Mouse (Mus musculus) heart, embryonic 13.5 days (tissue): Measurements from ENCODE around the gene Slc2a13. TPM values are rescaled to one million over a fixed set of nuclear protein-coding genes. Genes with fewer than 3 reads are reported as not detected.

Source experiments
- ATAC-seq: fragments of 200-750 bp; cut with Nextera tagmentation; 2 replicates; pipeline ENCODE4 v1.8.0; 2017; ENCODE audit warnings: moderate TSS enrichment; ENCODE audit not compliant: insufficient number of reproducible peaks, low FRiP score, low TSS enrichment; ENCODE audit errors: extremely low read depth
- H3K27ac ChIP-seq: fragments of 300-500 bp; sonication (generic); replicated peaks from 2 replicates; pipeline ENCODE4 v1.5.1; 2015; ENCODE audit warnings: moderate library complexity, mild to moderate bottlenecking, inconsistent platforms
- H3K27me3 ChIP-seq: fragments of 300-500 bp; sonication (generic); replicated peaks from 2 replicates; pipeline ENCODE4 v1.6.1; 2015; ENCODE audit warnings: mild to moderate bottlenecking, inconsistent platforms
- H3K36me3 ChIP-seq: fragments of 300-500 bp; sonication (generic); 2 replicates; pipeline ENCODE4 v1.6.1; 2015; ENCODE audit warnings: mild to moderate bottlenecking, inconsistent platforms
- H3K4me1 ChIP-seq: fragments of 300-500 bp; sonication (generic); 2 replicates; pipeline ENCODE4 v1.6.1; 2015; ENCODE audit warnings: inconsistent platforms
- H3K4me2 ChIP-seq: fragments of 300-500 bp; sonication (generic); 2 replicates; pipeline ENCODE4 v1.6.1; 2015; ENCODE audit warnings: inconsistent platforms, mild to moderate bottlenecking, moderate library complexity
- H3K4me3 ChIP-seq: fragments of 300-500 bp; sonication (generic); 2 replicates; pipeline ENCODE4 v1.5.1; 2015; ENCODE audit warnings: moderate library complexity, mild to moderate bottlenecking, inconsistent platforms
- H3K9ac ChIP-seq: fragments of 300-500 bp; sonication (generic); 2 replicates; pipeline ENCODE4 v1.6.1; 2015; ENCODE audit warnings: inconsistent platforms, mild to moderate bottlenecking, moderate library complexity
- H3K9me3 ChIP-seq: fragments of 300-500 bp; sonication (generic); 2 replicates; pipeline ENCODE4 v1.6.1; 2016; ENCODE audit warnings: inconsistent platforms
- WGBS: fragments of 180-500 bp; shearing (Covaris S2); methylation state at CpG from one replicate; pipeline ENCODE4 v1.1.7; 2015; ENCODE audit warnings: mixed read lengths; 5-methylcytosine and 5-hydroxymethylcytosine counted together
- polyA plus RNA-seq: library from polyadenylated mRNA; unstranded; fragments of >200 nt; fragmentation: Nextera tagmentation; extraction: Ambion mirVana; gene quantifications from 2 replicates; pipeline ENCODE4 v1.2.1, GENCODE M21; 2015

Gene Slc2a13
- polyA plus RNA-seq, 1 experiment from 2014 or later: 0.99 TPM

DNA sequence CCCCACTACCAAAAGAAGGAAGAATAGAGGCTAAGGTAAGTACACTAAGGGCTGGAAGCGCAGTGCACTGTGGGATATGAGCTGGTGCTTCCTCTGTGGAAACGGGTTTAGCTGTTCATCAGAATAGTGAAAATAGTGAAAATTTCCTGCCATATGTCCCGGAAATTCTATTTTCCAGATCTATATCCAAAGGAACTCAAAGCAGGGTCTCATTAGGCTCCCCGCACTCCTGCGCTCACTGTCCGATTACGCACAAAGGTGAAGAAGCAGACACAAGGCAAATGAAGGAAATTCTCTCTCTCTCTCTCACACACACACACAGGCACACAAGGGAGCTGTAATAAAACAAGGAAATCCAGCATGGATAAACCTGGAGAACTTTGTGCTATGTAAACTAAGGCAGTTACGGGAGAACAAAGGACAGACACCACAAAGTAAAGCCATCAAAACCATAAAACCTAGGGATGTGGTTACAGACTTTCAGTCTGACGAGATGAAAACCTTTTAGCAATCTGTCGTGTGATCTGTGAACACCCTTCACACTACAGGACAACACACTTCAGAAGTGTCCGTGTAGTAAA is 7.9 kb downstream of the Slc2a13 start:
- Histone ChIP-seq H3K36me3 (no peaks in the 10 kb centered on the region), H3K9ac (no peak overlapping the region), H3K27me3 (0 out of 2 replicates have a peak, but pooled peaks cover under 1% of the 10 kb centered on the region), H3K4me1 (peaks cover 4% of the 10 kb centered on the region; the same call in 1 of the 2 replicates), H3K4me2 (no peak overlapping the region), H3K27ac (no peak overlapping the region), H3K9me3 (no peaks in the 10 kb centered on the region), H3K4me3 (no peak overlapping the region)
- 84% methylated on average over 11 of the region's 11 CpGs for WGBS
- ATAC-seq: no peak

DNA sequence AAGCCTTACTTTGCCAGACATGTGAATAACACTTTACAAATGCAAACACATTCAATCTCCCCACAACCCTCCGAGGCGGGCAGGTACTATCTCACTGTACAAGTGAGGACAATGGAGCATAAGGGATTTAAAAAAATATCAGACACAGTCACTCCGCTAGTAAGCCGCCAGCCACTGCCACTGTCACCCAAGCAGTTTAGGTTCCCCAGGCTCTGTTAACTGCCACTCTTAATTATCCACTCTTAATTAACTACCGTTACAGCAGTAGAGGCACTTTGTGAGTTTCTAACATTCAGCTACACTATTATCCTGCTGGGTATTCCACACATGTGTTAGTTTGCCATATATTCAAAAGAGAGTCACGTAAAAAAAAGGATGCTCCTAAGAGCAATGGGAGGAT is 11.3 kb downstream of the Slc2a13 start:
- Histone ChIP-seq H3K9ac (no peak overlapping the region), H3K4me1 (no peaks in the 10 kb centered on the region), H3K4me2 (no peak overlapping the region), H3K27ac (no peak overlapping the region), H3K36me3 (no peaks in the 10 kb centered on the region), H3K27me3 (no peaks in the 10 kb centered on the region), H3K4me3 (no peak overlapping the region), H3K9me3 (no peaks in the 10 kb centered on the region)
- 87% methylated on average over 6 of the region's 6 CpGs for WGBS
- ATAC-seq: no peak

DNA sequence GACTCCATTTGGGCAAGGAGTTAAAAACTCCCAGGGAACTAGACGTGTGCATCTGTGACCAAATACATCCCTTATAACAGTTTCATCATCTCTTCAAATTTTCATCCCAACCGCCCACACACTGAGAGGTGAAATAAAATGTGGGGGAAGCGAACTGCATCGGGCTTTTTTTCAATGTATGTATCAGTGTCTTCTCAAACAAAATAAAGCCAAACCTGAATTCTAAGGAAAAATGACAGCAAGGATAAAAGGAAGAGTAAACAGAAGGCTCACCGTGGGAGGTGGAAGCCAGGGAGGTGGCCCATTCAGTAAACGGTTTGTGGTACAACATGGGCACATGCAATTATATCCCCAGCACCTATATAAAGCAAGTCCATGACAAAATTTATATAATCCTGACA is 17.7 kb downstream of the Slc2a13 start:
- Histone ChIP-seq H3K4me3 (no peak overlapping the region), H3K36me3 (no peaks in the 10 kb centered on the region), H3K4me1 (no peaks in the 10 kb centered on the region), H3K4me2 (no peak overlapping the region), H3K9me3 (no peaks in the 10 kb centered on the region), H3K9ac (no peak overlapping the region), H3K27ac (no peak overlapping the region), H3K27me3 (no peaks in the 10 kb centered on the region)
- ATAC-seq: no peak
- WGBS: 82% methylated on average over 6 of the region's 6 CpGs

- H3K4me1 ChIP-seq: no peaks in the 10 kb centered on the region
- H3K9ac ChIP-seq: no peak overlapping the region
- ATAC-seq: no peak
- no peak overlapping the region for H3K4me2 ChIP-seq
- H3K27me3 ChIP-seq: no peaks in the 10 kb centered on the region
- no peak overlapping the region for H3K27ac ChIP-seq
- WGBS: 73% methylated on average over 12 of the region's 12 CpGs
- no peaks in the 10 kb centered on the region for H3K36me3 ChIP-seq
- H3K4me3 ChIP-seq: no peak overlapping the region
- H3K9me3 ChIP-seq: 0 out of 2 replicates have a peak, but pooled peaks cover 4% of the 10 kb centered on the region
Measured at GRCm38 (mm10) chr15:91548586-91549268, 24.3 kb downstream of the Slc2a13 start.

DNA sequence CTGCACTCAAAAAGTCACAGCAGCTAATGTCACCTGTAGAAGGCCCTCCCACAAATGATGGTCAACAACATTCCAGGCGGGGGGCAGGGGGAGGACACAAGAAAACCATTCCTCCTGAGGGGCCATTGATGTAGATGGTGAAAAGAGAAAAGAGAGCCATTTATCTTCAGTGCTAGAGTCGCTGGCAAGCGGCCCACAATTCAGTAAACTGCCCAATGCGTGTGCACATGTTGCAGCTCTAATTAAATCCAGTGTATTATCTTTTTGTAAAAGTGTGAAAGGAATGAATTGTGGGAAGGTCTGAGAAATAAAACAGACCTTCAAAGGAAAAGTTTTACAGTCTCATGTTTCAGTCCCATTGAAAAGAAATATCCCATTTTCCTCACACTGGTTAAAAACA is 28.5 kb downstream of the Slc2a13 start:
- no peak overlapping the region for H3K9ac ChIP-seq
- WGBS: 72% methylated on average over 4 of the region's 4 CpGs
- no peak overlapping the region for H3K4me2 ChIP-seq
- no peak overlapping the region for H3K27ac ChIP-seq
- no peaks in the 10 kb centered on the region for H3K27me3 ChIP-seq
- no peaks in the 10 kb centered on the region for H3K36me3 ChIP-seq
- ATAC-seq: no peak
- H3K9me3 ChIP-seq: 0 out of 2 replicates have a peak, but pooled peaks cover 5% of the 10 kb centered on the region
- no peaks in the 10 kb centered on the region for H3K4me1 ChIP-seq
- no peak overlapping the region for H3K4me3 ChIP-seq

GRCm38 (mm10) chr15:91538439-91538838 is 34.6 kb downstream of the Slc2a13 start:
- H3K9ac ChIP-seq: no peak overlapping the region
- H3K4me1 ChIP-seq: no peaks in the 10 kb centered on the region
- no peaks in the 10 kb centered on the region for H3K27me3 ChIP-seq
- H3K27ac ChIP-seq: no peak overlapping the region
- H3K4me3 ChIP-seq: no peak overlapping the region
- H3K36me3 ChIP-seq: no peaks in the 10 kb centered on the region
- H3K4me2 ChIP-seq: no peak overlapping the region
- no peak for ATAC-seq
- no peaks in the 10 kb centered on the region for H3K9me3 ChIP-seq

- Histone ChIP-seq H3K27ac (no peak overlapping the region), H3K9me3 (no peaks in the 10 kb centered on the region), H3K4me2 (no peak overlapping the region), H3K4me3 (no peak overlapping the region), H3K36me3 (no peaks in the 10 kb centered on the region), H3K4me1 (0 out of 2 replicates have a peak, but pooled peaks cover 3% of the 10 kb centered on the region), H3K27me3 (no peaks in the 10 kb centered on the region), H3K9ac (no peak overlapping the region)
- ATAC-seq: no peak
- WGBS: 68% methylated on average over 2 of the region's 2 CpGs
Measured at GRCm38 (mm10) chr15:91526876-91527275, 46.2 kb downstream of the Slc2a13 start.

- no peaks in the 10 kb centered on the region for H3K36me3 ChIP-seq
- no peak overlapping the region for H3K27ac ChIP-seq
- H3K27me3 ChIP-seq: no peaks in the 10 kb centered on the region
- 0 out of 2 replicates have a peak, but pooled peaks cover 3% of the 10 kb centered on the region for H3K4me1 ChIP-seq
- no peak overlapping the region for H3K4me3 ChIP-seq
- H3K9ac ChIP-seq: no peak overlapping the region
- 74% methylated on average over 3 of the region's 3 CpGs for WGBS
- no peaks in the 10 kb centered on the region for H3K9me3 ChIP-seq
- ATAC-seq: no peak
- H3K4me2 ChIP-seq: no peak overlapping the region
Measured at GRCm38 (mm10) chr15:91526166-91526565, 46.9 kb downstream of the Slc2a13 start.

DNA sequence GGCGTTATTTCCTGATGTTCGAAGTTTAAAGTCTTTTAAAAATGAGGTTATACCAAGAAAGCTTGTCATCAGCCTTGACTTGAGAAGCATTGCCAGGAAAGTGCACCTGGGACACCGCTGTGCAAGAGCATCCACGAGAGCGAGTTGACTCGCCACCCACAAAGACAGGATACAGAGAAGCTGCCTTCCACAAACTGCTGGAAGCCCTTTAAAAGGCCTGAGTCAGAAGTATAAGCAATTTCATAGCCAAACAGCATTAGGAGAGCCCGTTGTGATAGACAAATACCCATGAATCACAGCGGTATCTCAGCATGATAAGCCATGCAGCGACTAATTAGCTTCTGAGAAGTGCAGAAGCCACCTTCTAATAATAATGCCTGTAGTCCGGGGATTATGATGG is 48.6 kb downstream of the Slc2a13 start:
- Histone ChIP-seq H3K4me3 (no peak overlapping the region), H3K27me3 (no peaks in the 10 kb centered on the region), H3K4me2 (no peak overlapping the region), H3K9me3 (no peaks in the 10 kb centered on the region), H3K36me3 (no peaks in the 10 kb centered on the region), H3K27ac (no peak overlapping the region), H3K4me1 (0 out of 2 replicates have a peak, but pooled peaks cover 4% of the 10 kb centered on the region), H3K9ac (no peak overlapping the region)
- WGBS: 71% methylated on average over 10 of the region's 10 CpGs
- no peak for ATAC-seq

- ATAC-seq: no peak
- H3K36me3 ChIP-seq: no peaks in the 10 kb centered on the region
- no peak overlapping the region for H3K4me2 ChIP-seq
- no peak overlapping the region for H3K4me3 ChIP-seq
- no peaks in the 10 kb centered on the region for H3K9me3 ChIP-seq
- H3K9ac ChIP-seq: no peak overlapping the region
- WGBS: 74% methylated on average over 6 of the region's 6 CpGs
- H3K27ac ChIP-seq: no peak overlapping the region
- no peaks in the 10 kb centered on the region for H3K27me3 ChIP-seq
- peaks cover 9% of the 10 kb centered on the region; the same call in 1 of the 2 replicates for H3K4me1 ChIP-seq
Measured at GRCm38 (mm10) chr15:91503291-91503690, 69.8 kb downstream of the Slc2a13 start.

DNA sequence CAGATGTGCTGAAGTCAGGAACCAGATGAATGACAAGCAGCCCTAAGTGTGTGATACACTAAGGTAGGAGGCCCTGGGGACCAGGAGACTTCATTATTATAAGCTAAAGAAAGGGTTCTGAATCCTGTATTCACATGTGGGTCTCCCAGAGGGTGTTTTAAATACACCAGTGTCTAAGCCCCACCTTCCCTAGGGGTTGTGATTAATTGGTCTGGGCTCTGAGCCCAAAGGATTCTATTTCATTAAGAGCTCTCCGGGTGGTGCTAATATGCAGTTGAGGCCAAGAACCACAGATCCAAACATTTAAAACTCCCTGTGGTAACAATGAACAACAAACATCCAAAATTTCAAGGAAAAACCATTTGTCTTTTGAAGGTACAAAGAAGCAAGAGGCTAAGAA is 70.4 kb downstream of the Slc2a13 start:
- no peaks in the 10 kb centered on the region for H3K9me3 ChIP-seq
- no peak overlapping the region for H3K4me2 ChIP-seq
- no peaks in the 10 kb centered on the region for H3K36me3 ChIP-seq
- no peak overlapping the region for H3K27ac ChIP-seq
- H3K4me3 ChIP-seq: no peak overlapping the region
- H3K4me1 ChIP-seq: peaks cover 9% of the 10 kb centered on the region; the same call in 1 of the 2 replicates
- H3K27me3 ChIP-seq: no peaks in the 10 kb centered on the region
- H3K9ac ChIP-seq: no peak overlapping the region
- WGBS: 50% methylated on average over 1 of the region's 1 CpGs
- ATAC-seq: no peak

- Histone ChIP-seq H3K9me3 (no peaks in the 10 kb centered on the region), H3K4me2 (no peak overlapping the region), H3K36me3 (no peaks in the 10 kb centered on the region), H3K27me3 (no peaks in the 10 kb centered on the region), H3K4me3 (no peak overlapping the region), H3K4me1 (peaks cover 9% of the 10 kb centered on the region; the same call in 1 of the 2 replicates), H3K9ac (no peak overlapping the region), H3K27ac (no peak overlapping the region)
- ATAC-seq: no peak
- 68% methylated on average over 9 of the region's 9 CpGs for WGBS
Measured at GRCm38 (mm10) chr15:91502235-91502634, 70.8 kb downstream of the Slc2a13 start.
